Comparison of ENCODE assay signal across 21 mouse cellular contexts in the genomic region with DNA sequence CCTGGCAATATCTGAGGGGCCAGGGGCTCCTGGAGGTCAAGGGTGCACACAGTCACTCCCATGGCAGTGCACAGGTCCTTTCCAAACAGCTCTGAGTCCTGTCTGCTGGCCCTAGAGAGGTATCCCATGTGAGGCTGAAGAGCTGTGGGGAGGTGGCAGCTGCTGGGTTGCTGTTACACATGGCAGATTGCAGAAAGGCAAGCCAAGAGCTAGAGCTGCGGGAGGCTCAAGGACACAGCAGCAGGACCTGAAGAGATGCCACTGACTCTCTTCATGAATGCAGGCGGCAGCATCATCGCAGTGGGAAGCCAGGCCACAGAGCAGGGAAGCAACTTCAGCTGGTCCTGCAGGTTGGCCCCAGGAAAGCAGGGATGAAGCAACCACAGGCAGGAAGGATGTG.
DNase-seq lines count a peak whose midpoint lies in the region; ATAC-seq lines count a peak whose summit lies in the region.
"Had no signal": no experiment of that assay in that cellular context is flagged by ENCODE, and none has a peak within 500 bp of the region (broad histone marks: within the 10 kb centered on the region; RNA-seq: fewer than 3 reads in every experiment).

No protein-coding gene starts in this region.

- no peaks in the 10 kb centered on the region for H3K36me3 ChIP-seq in hindbrain, embryonic 15.5 days
- H3K36me3 ChIP-seq in hindbrain, embryonic 10.5 days, result no peaks in the 10 kb centered on the region
- H3K36me3 ChIP-seq: embryonic facial prominence, embryonic 10.5 days; forebrain, embryonic 15.5 days; hindbrain, embryonic 13.5 days; limb, embryonic 10.5 days; liver, embryonic 12.5 days; midbrain, embryonic 12.5 days; neural tube, embryonic 15.5 days had no signal

- no peak for DNase-seq in hindbrain, embryonic 10.5 days (ENCODE audit: low spot score)
- peak; percentile 46 for DNase-seq in MN1 (ENCODE audit: low spot score)
- DNase-seq in cerebellum, postnatal 10 days, result peak; percentile 90 to 94
- DNase-seq in adrenal gland, postnatal 36 days, result no peak
- no peak for DNase-seq in spleen, postnatal 14 days (ENCODE audit: low spot score in 2 of 2)
- DNase-seq: right cerebral cortex, postnatal 25 days; thymus, postnatal 4 days had no signal

- H3K27me3 ChIP-seq in hindbrain, embryonic 15.5 days, result no peaks in the 10 kb centered on the region
- H3K27me3 ChIP-seq in hindbrain, embryonic 10.5 days (ENCODE audit: insufficient read depth, poor library complexity, severe bottlenecking), result no peaks in the 10 kb centered on the region
- H3K27me3 ChIP-seq: forebrain, embryonic 15.5 days; liver, embryonic 12.5 days; neural tube, embryonic 15.5 days; Patski had no signal

- WGBS in hindbrain, embryonic 15.5 days, result 64% methylated on average over 3 of the region's 3 CpGs
- WGBS in hindbrain, embryonic 10.5 days, result 73% methylated on average over 3 of the region's 3 CpGs

- H3K4me3 ChIP-seq in hindbrain, embryonic 15.5 days, result no peak overlapping the region
- no peak overlapping the region for H3K4me3 ChIP-seq in hindbrain, embryonic 10.5 days
- H3K4me3 ChIP-seq: embryonic facial prominence, embryonic 10.5 days; forebrain, embryonic 15.5 days; heart, adult 2 months; hindbrain, embryonic 13.5 days; limb, embryonic 10.5 days; liver, embryonic 12.5 days; midbrain, embryonic 12.5 days; myocyte; neural tube, embryonic 15.5 days had no signal

- no peak overlapping the region for H3K9ac ChIP-seq in hindbrain, embryonic 15.5 days
- H3K9ac ChIP-seq: forebrain, embryonic 15.5 days; hindbrain, embryonic 13.5 days; liver, embryonic 12.5 days; lung, embryonic 14.5 days; midbrain, embryonic 12.5 days; neural tube, embryonic 15.5 days had no signal

- no peaks in the 10 kb centered on the region for H3K4me1 ChIP-seq in hindbrain, embryonic 15.5 days (replicated peaks)
- H3K4me1 ChIP-seq in hindbrain, embryonic 10.5 days (replicated peaks), result no peaks in the 10 kb centered on the region
- H3K4me1 ChIP-seq: embryonic facial prominence, embryonic 10.5 days; forebrain, embryonic 15.5 days; hindbrain, embryonic 13.5 days; limb, embryonic 10.5 days; liver, embryonic 12.5 days; midbrain, embryonic 12.5 days had no signal

- H3K27ac ChIP-seq in hindbrain, embryonic 15.5 days (replicated peaks), result no peak overlapping the region
- no peak overlapping the region for H3K27ac ChIP-seq in hindbrain, embryonic 10.5 days
- H3K27ac ChIP-seq: embryonic facial prominence, embryonic 10.5 days; forebrain, embryonic 15.5 days; heart, adult 2 months; hindbrain, embryonic 13.5 days; limb, embryonic 10.5 days; liver, embryonic 12.5 days; midbrain, embryonic 12.5 days; neural tube, embryonic 15.5 days had no signal

- H3K9me3 ChIP-seq in hindbrain, embryonic 15.5 days, result no peaks in the 10 kb centered on the region
- no peaks in the 10 kb centered on the region for H3K9me3 ChIP-seq in hindbrain, embryonic 10.5 days
- H3K9me3 ChIP-seq: embryonic facial prominence, embryonic 10.5 days; forebrain, embryonic 15.5 days; hindbrain, embryonic 13.5 days; limb, embryonic 10.5 days; liver, embryonic 12.5 days; midbrain, embryonic 12.5 days; neural tube, embryonic 15.5 days had no signal

- no peak overlapping the region for H3K4me2 ChIP-seq in hindbrain, embryonic 15.5 days
- H3K4me2 ChIP-seq: forebrain, embryonic 15.5 days; hindbrain, embryonic 13.5 days; liver, embryonic 12.5 days; lung, embryonic 14.5 days; midbrain, embryonic 12.5 days; neural tube, embryonic 15.5 days had no signal

- peak; percentile 54; the same call in 1 of the 2 replicates for ATAC-seq in hindbrain, embryonic 15.5 days (ENCODE audit: low FRiP score, low read depth)
- peak; percentile 71 for ATAC-seq in cerebellum, adult (ENCODE audit: insufficient number of reproducible peaks, low FRiP score, low TSS enrichment)
- ATAC-seq: activated CD4-positive, CD25-positive, alpha-beta regulatory T cell, adult 4 months; forebrain, embryonic 15.5 days; liver, embryonic 12.5 days; Patski had no signal

Comparison
In these comparisons a context has a peak if more than half of its experiments do, and no peak if none do; other contexts are left out.
1. DNase-seq: peak in MN1 (single experiment) and cerebellum, postnatal 10 days (2 of 2); none in hindbrain, embryonic 10.5 days (single experiment), adrenal gland, postnatal 36 days (0 of 2) and spleen, postnatal 14 days (0 of 2).